Mouse (Mus musculus) forebrain, embryonic 15.5 days (tissue): ENCODE data around the gene Aip. TPM values are rescaled to one million over a fixed set of nuclear protein-coding genes. Genes with fewer than 3 reads are reported as not detected.

Source experiments
- ATAC-seq: fragments of 200-750 bp; cut with Nextera tagmentation; replicated peaks from 2 replicates; pipeline ENCODE4 v1.8.0; 2017; ENCODE audit warnings: mild to moderate bottlenecking, moderate TSS enrichment, moderate library complexity
- H3K27ac ChIP-seq: fragments of 300-500 bp; sonication (generic); replicated peaks from 2 replicates; pipeline ENCODE4 v1.5.1; 2015; ENCODE audit warnings: mild to moderate bottlenecking, inconsistent platforms
- H3K27me3 ChIP-seq: fragments of 300-500 bp; sonication (generic); 2 replicates; pipeline ENCODE4 v1.6.1; 2015; ENCODE audit warnings: inconsistent platforms
- H3K36me3 ChIP-seq: fragments of 300-500 bp; sonication (generic); 2 replicates; pipeline ENCODE4 v1.6.1; 2015; ENCODE audit warnings: mild to moderate bottlenecking, inconsistent platforms
- H3K4me1 ChIP-seq: fragments of 300-500 bp; sonication (generic); 2 replicates; pipeline ENCODE4 v1.6.1; 2015; ENCODE audit warnings: inconsistent platforms
- H3K4me2 ChIP-seq: fragments of 300-500 bp; sonication (generic); replicated peaks from 2 replicates; pipeline ENCODE4 v1.6.1; 2015; ENCODE audit warnings: mild to moderate bottlenecking, inconsistent platforms
- H3K4me3 ChIP-seq: fragments of 300-500 bp; sonication (generic); 2 replicates; pipeline ENCODE4 v1.5.1; 2015; ENCODE audit warnings: mild to moderate bottlenecking, inconsistent platforms
- H3K9ac ChIP-seq: fragments of 300-500 bp; sonication (generic); replicated peaks from 2 replicates; pipeline ENCODE4 v1.6.1; 2015; ENCODE audit warnings: mild to moderate bottlenecking, inconsistent platforms
- H3K9me3 ChIP-seq: fragments of 300-500 bp; sonication (generic); 2 replicates; pipeline ENCODE4 v1.6.1; 2016; ENCODE audit warnings: inconsistent platforms
- WGBS: fragments of 180-500 bp; shearing (Covaris S2); methylation state at CpG from one replicate; pipeline ENCODE4 v1.1.7; 2015; ENCODE audit warnings: mixed read lengths; 5-methylcytosine and 5-hydroxymethylcytosine counted together
- polyA plus RNA-seq: library from polyadenylated mRNA; unstranded; fragments of >200 nt; fragmentation: Nextera tagmentation; extraction: Ambion mirVana; gene quantifications from 2 replicates; pipeline ENCODE4 v1.2.1, GENCODE M21; 2015

The Aip gene
- 90.1 and 92.5 TPM in 2 replicates for polyA plus RNA-seq

DNA sequence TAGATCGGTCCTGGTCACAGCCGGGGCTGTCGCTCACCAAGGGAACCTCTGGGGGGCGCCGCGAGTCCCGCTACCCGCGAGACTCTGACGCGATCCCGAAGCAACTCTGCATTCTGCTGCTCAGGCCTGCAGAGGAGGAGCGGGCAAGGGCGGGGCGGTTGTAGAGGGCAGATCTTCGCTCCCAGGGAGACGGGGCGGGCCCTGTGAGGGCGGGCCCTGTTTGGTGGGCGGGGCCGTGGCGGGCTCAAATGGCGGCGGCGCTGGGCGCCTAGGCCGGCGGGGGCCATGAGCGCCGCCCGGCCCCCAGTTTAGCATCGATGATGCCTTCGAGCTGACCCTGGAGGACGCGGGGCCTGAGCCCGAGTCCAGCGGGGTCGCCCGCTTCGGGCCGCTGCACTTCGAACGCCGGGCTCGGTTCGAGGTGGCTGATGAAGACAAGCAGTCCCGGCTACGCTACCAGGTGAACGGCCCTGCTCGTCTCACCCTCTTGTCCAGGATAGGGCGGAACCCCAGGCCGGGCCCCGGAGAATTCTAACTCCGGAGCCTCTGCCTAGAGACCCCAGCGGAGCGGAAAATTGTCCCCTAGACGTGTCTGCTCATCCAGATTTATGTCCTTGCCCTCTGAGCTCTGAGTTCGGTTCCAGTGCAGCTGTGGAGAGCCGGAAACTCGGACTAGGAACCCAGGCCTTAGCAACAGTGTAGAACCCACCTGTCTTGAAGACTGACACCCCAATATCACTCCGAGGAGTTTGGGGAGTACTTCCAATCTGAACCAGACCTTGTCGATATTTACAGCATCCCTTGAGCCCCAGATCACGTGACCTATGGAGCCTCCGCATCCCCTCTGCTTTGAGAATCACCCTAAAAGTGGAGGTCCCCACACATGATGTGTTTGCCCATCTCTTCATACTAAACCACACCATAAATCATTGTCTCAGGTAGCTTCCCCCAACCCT lies at the start of gene Aip:
Aip (minus strand) TSS at position 118 of the 956 bp plus-strand sequence.
- Histone ChIP-seq H3K4me3 (peak within 1 kb of the TSS; percentile 62), H3K9me3 (no peaks in the 10 kb centered on the region), H3K4me1 (peaks cover 22% of the 10 kb centered on the region), H3K9ac (peak within 1 kb of the TSS; percentile 80), H3K36me3 (peaks cover 22% of the 10 kb centered on the region; the same call in 1 of the 2 replicates), H3K27me3 (no peaks in the 10 kb centered on the region), H3K27ac (peak within 1 kb of the TSS; percentile 42), H3K4me2 (peak within 1 kb of the TSS; percentile 63)
- peak; percentile 92 for ATAC-seq
- under 1% methylated on average over 60 of the region's 64 CpGs for WGBS

DNA sequence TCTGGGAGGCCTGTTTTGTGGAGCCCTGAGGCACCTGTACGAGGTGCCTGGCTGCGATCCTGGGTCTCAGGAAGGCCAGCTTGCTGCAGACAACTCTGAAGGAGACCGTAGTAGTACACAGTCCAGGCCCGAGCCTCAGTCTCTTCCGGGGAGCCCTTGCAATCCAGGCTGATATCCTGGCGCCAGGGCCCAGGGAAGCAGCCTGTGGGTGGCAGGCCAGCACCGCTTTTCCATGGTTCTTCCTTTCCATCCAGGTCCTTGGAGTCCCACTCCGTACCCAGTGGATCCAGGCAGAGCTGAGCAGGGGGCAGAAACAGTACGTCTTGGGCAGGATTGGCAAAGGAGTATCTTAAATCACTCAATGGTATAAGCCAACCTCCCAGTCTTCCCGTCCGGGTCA lies 47.3 kb upstream of the Aip start:
- WGBS: 57% methylated on average over 11 of the region's 11 CpGs
- no peak overlapping the region for H3K9ac ChIP-seq
- H3K4me1 ChIP-seq: peaks cover 20% of the 10 kb centered on the region
- H3K4me3 ChIP-seq: no peak overlapping the region
- no peak overlapping the region for H3K27ac ChIP-seq
- no peak for ATAC-seq
- H3K27me3 ChIP-seq: no peaks in the 10 kb centered on the region
- H3K36me3 ChIP-seq: no peaks in the 10 kb centered on the region
- H3K4me2 ChIP-seq: no peak overlapping the region
- H3K9me3 ChIP-seq: no peaks in the 10 kb centered on the region

DNA sequence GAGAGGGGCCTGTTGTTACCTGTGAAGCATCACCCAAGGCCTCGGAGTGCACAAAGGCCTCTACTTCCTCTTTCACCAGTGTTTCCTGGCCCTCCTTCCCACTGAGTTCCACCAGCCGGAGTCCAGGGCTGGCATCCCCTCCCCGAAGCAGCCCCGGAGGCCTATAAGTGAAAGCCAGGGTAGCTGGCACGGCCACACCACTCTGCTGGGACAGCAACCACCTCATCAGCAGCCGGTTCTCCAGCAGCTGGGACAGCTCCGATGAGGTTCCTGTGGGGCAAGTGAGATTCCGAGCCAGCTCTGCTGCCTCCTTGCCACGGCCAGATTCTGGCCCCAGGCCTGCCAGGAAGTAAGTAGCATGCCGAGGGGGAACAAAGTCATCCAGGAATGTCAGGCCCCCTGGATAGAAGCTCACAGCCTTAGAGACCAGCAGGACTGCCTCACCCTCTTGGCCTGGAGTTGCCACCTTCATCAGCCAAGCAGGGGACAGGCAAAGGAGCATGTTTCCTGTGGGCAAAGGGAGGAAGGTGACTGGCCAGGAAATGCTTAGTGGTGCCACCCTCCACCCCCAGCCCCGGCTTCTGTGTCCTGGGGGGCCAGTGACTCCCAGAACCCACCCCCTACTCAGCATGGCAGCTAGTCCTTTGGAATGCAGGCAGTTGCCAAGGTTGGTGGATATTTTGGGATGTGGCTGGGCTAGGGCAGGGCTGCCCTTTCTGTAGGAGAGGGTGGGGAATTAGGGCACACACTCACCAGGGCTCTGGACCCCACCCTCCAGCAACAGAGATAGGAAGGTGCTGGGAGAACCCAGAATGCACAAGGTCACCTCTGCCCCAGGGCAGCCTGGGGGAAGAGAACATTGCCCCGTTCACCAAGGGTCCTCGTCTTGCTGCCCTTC lies 46.0 kb upstream of the Aip start:
- no peak overlapping the region for H3K9ac ChIP-seq
- H3K4me1 ChIP-seq: peaks cover 20% of the 10 kb centered on the region
- no peaks in the 10 kb centered on the region for H3K9me3 ChIP-seq
- H3K4me3 ChIP-seq: no peak overlapping the region
- no peaks in the 10 kb centered on the region for H3K27me3 ChIP-seq
- WGBS: 77% methylated on average over 13 of the region's 13 CpGs
- H3K4me2 ChIP-seq: no peak overlapping the region
- H3K27ac ChIP-seq: no peak overlapping the region
- no peaks in the 10 kb centered on the region for H3K36me3 ChIP-seq
- ATAC-seq: no peak

DNA sequence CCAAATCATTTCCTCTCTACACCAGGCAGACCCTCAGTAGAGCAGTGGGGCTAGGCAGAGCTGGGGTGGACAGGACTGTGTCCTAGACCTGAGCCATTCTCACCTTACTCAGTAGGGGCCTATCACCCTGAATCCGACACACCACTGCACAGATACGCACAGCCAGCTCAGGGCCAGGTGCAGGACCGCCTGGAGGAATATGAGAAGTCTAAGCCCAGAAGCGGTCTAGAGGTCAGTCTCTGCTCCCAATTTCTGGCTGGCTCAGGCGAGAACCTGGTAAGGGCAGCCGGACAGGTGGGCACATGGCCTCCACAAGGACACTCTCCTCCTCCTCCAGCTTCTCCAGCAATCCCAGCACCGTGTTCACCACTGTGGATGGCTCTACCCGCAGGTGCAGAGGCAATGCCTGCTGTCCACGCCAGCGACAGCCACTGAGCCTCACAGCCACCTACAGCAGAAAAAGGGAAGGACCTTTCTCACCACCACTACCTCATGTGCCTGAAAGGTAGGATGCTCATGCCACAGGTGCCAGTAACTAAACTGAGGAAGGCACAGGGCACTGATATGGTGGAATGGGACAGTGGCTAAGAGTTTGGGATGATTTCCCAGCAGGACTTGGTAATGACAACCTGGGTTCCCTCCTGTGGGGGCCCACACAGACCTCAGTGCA lies 45.2 kb upstream of the Aip start:
- H3K36me3 ChIP-seq: no peaks in the 10 kb centered on the region
- no peak overlapping the region for H3K27ac ChIP-seq
- no peaks in the 10 kb centered on the region for H3K27me3 ChIP-seq
- H3K9me3 ChIP-seq: no peaks in the 10 kb centered on the region
- H3K4me1 ChIP-seq: peaks cover 20% of the 10 kb centered on the region
- H3K4me2 ChIP-seq: no peak overlapping the region
- no peak overlapping the region for H3K9ac ChIP-seq
- 89% methylated on average over 10 of the region's 10 CpGs for whole genome bisulfite sequencing
- H3K4me3 ChIP-seq: no peak overlapping the region
- no peak for ATAC-seq

DNA sequence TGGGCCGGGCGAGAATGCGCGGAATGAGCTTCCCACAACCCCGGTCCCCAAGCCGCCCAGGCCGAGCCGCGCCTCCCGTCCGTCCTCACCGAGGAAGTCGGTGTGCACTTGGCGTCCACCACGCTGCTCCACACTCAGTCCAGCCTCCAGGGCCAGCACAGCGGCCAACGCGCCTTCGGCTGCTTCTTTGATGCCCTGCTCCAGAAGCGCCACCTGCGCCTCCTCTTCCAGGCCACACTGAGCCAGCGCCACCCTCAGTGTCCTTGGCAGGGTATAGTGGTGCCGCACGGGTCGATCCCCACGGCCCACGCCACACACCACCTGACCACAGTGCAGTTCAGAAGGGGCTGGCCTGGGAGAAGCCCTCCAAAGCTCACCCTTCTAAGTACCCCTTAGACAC lies 44.2 kb upstream of the Aip start:
- ATAC-seq: peak; percentile 71
- Histone ChIP-seq H3K9ac (peak overlapping the region; percentile 80), H3K27me3 (no peaks in the 10 kb centered on the region), H3K36me3 (no peaks in the 10 kb centered on the region), H3K9me3 (no peaks in the 10 kb centered on the region), H3K4me1 (peaks cover 12% of the 10 kb centered on the region), H3K4me3 (peak overlapping the region; percentile 49), H3K4me2 (peak overlapping the region; percentile 93), H3K27ac (peak overlapping the region; percentile 91)
- 4% methylated on average over 27 of the region's 27 CpGs for WGBS

DNA sequence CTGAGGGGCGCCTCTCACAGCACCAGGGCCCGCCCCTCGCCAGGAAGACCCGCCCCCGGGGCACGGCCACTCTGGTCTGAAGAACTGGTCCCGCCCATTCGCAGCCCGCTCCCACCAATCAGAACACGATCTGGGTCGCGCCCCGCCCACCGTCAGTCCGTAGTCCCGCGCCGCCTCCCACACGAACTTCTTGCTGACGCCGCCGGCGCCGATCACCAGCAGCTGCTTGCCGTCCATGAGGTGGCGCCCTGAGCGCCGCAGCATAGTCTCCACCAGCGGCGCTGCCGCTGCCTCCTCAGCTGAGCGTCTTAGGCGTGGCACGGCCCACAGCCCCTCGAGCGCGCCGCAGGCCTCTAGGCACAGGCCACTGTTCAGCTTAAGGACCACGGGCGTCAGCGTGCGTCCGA lies 43.7 kb upstream of the Aip start:
- H3K4me1 ChIP-seq: peaks cover 12% of the 10 kb centered on the region
- peak overlapping the region; percentile 93 for H3K4me2 ChIP-seq
- peak overlapping the region; percentile 80 for H3K9ac ChIP-seq
- H3K36me3 ChIP-seq: no peaks in the 10 kb centered on the region
- peak; percentile 95 for ATAC-seq
- H3K4me3 ChIP-seq: peak overlapping the region; percentile 49
- H3K9me3 ChIP-seq: no peaks in the 10 kb centered on the region
- no peaks in the 10 kb centered on the region for H3K27me3 ChIP-seq
- 0% methylated on average over 43 of the region's 43 CpGs for WGBS
- H3K27ac ChIP-seq: peak overlapping the region; percentile 91

DNA sequence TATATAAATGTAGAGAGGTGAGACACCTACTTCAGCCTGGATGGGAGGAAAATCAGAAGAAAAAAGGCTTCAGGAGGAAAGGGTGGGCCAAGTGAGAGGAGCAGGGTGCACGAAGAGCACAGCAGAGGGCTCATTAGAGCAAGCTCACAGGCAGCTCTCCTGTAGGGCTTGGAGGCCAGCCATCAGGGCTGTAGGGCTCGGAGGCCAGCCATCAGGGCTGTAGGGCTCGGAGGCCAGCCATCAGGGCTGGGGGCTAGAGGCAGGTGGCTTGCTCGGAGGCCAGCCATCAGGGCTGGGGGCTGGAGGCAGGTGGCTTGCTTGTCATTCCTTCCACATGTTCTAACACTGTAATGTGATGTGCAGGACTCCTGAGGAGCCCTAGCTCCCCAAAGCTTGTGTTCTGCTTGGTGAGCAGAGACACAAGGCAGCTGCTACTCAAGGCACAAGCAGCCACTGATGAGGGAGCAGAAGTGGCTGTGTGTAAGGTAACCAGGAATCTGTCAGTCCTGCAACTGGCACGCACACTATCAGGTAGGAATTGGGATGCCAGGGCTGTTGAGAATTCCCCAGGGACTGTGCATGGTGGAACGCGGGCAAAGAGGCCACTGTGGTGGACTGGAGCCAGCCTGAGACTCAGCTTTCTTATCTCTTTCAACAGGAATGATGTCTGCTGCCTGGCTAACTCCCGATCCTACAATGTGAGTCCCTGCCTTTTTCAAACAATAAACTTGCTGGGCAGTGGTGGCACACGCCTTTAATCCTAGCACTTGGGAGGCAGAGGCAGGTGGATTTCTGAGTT lies 41.2 kb upstream of the Aip start:
- Histone ChIP-seq H3K27me3 (no peaks in the 10 kb centered on the region), H3K4me1 (peaks cover 26% of the 10 kb centered on the region), H3K4me3 (no peak overlapping the region), H3K27ac (no peak overlapping the region), H3K4me2 (no peak overlapping the region), H3K9me3 (no peaks in the 10 kb centered on the region), H3K36me3 (no peaks in the 10 kb centered on the region), H3K9ac (no peak overlapping the region)
- 81% methylated on average over 9 of the region's 9 CpGs for WGBS
- ATAC-seq: no peak

DNA sequence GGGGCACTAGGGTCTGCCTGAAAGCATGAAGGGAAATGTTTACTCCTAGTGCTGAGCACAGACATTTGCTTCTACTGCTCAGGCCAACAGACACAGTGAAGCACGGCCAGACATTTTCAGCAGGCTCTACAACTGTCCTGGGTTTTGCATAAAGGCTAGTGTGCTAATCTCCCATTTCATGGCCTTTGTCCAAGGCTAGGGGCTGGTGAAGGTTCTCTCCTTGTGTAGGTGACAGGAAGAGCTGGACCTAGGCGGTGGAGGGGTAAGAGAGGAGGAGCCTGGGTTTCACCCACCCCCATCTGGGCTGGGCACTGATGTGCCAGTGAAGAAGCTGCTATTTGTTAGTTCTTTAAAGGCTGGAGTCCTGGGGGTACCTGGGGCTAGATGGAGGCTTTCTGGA lies 39.1 kb upstream of the Aip start:
- H3K9me3 ChIP-seq: no peaks in the 10 kb centered on the region
- H3K4me2 ChIP-seq: no peak overlapping the region
- H3K36me3 ChIP-seq: peaks cover 15% of the 10 kb centered on the region; the same call in 1 of the 2 replicates
- H3K27me3 ChIP-seq: no peaks in the 10 kb centered on the region
- no peak overlapping the region for H3K9ac ChIP-seq
- H3K4me3 ChIP-seq: no peak overlapping the region
- peaks cover 20% of the 10 kb centered on the region for H3K4me1 ChIP-seq
- no peak for ATAC-seq
- H3K27ac ChIP-seq: no peak overlapping the region
- 75% methylated on average over 2 of the region's 2 CpGs for WGBS

DNA sequence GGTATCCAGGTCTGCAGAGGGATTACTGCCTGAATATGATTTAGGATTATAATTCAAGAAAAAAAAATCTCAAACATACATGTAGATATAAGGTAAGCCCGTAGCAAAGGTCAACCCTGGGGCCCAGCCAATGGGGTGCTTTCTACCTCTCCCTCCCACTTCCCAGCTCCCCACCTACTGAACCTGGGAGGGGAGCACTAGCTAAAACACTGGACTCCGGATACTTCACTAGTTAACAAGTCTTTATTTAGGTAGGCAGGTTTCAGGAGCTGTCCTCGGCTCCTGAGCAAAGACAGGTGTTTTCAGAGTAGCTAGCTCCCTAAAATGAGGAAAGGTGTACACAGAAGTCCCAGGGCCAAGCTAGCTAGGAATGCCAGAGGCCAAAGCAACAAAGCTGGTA lies 38.4 kb upstream of the Aip start:
- 81% methylated on average over 3 of the region's 3 CpGs for WGBS
- no peak overlapping the region for H3K9ac ChIP-seq

DNA sequence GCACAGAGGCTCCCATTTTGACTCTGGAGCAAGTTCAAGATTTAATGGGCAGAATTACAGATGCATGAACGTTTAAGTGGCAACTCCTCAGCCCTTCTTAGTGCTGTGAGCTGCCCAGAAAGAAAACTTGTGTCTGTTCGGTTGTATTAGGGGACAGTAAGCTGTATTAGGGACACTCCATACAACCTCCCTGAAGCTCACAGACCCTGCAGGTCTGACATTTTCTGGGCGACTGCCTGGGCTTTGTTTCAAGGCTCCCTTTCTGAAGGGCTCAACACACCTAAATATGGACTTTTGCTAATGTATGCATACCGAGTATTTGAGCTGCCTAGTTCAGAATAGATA lies 37.9 kb upstream of the Aip start:
- ATAC-seq: peak; percentile 42; the same call in 1 of the 2 replicates
- H3K4me1 ChIP-seq: peaks cover 15% of the 10 kb centered on the region
- no peaks in the 10 kb centered on the region for H3K27me3 ChIP-seq
- peaks cover 26% of the 10 kb centered on the region for H3K36me3 ChIP-seq
- H3K27ac ChIP-seq: peak overlapping the region; percentile 81
- H3K9me3 ChIP-seq: no peaks in the 10 kb centered on the region
- H3K9ac ChIP-seq: peak overlapping the region; percentile 44
- H3K4me3 ChIP-seq: peak overlapping the region; percentile 75
- WGBS: 29% methylated on average over 4 of the region's 4 CpGs
- H3K4me2 ChIP-seq: peak overlapping the region; percentile 52

More for the DNA sequence above, 38.4 kb upstream of the Aip start:
- H3K27me3 ChIP-seq: no peaks in the 10 kb centered on the region
- peaks cover 19% of the 10 kb centered on the region for H3K4me1 ChIP-seq
- H3K9me3 ChIP-seq: no peaks in the 10 kb centered on the region
- H3K4me3 ChIP-seq: no peak overlapping the region
- no peak overlapping the region for H3K27ac ChIP-seq
- no peak overlapping the region for H3K4me2 ChIP-seq
- ATAC-seq: no peak
- H3K36me3 ChIP-seq: peaks cover 20% of the 10 kb centered on the region
